Mouse (Mus musculus) CD8-positive naive resting alpha-beta T cell, adult 2 months (primary cell): ENCODE results near the gene Eif4enif1.
A peak's percentile ranks its signal among the peaks of the same experiment; 100 is the strongest.
"Not testable (repeated sequence)": the region's sequence is repeated elsewhere in the genome, so short reads cannot be mapped to it uniquely, and the experiment has no call there.

ENCODE experiments used
- DNase-seq, 2 experiments: peaks; one replicate each; pipeline ENCODE4 v3.0.0; 2022; ENCODE audit warnings: low read depth in 2 of 2, low spot score in 2 of 2

Gene Eif4enif1

GRCm38 (mm10) chr11:3202231-3202701 lies at the start of gene Eif4enif1:
Gene Eif4enif1, plus strand, starts transcription at chr11:3202392.
- DNase-seq = peak; percentile 81 to 86

- peak; percentile 65 to 77 for DNase-seq
Observed at GRCm38 (mm10) chr11:3153666-3154397, 48.4 kb upstream of the Eif4enif1 start.

- DNase-seq = not testable (repeated sequence)
Observed at GRCm38 (mm10) chr11:3156991-3157390, 45.2 kb upstream of the Eif4enif1 start.

- DNase-seq = peak in 1 of 2 experiments; percentile 21
Observed at GRCm38 (mm10) chr11:3157996-3158395, 44.2 kb upstream of the Eif4enif1 start.

GRCm38 (mm10) chr11:3158800-3159199 lies 43.4 kb upstream of the Eif4enif1 start:
- DNase-seq = not testable (repeated sequence)

GRCm38 (mm10) chr11:3161370-3161769 lies 40.8 kb upstream of the Eif4enif1 start:
- DNase-seq = peak; percentile 59 to 69

- DNase-seq = peak; percentile 67 to 77
Observed at GRCm38 (mm10) chr11:3162236-3162897, 39.8 kb upstream of the Eif4enif1 start.

- DNase-seq = peak; percentile 42 to 54
Observed at GRCm38 (mm10) chr11:3163122-3163521, 39.1 kb upstream of the Eif4enif1 start.

- DNase-seq = not testable (repeated sequence)
Observed at GRCm38 (mm10) chr11:3163661-3164060, 38.5 kb upstream of the Eif4enif1 start.

GRCm38 (mm10) chr11:3165210-3165782 lies 36.9 kb upstream of the Eif4enif1 start:
- not testable (repeated sequence) for DNase-seq

- peak; percentile 43 to 49 for DNase-seq
Observed at GRCm38 (mm10) chr11:3166321-3166720, 35.9 kb upstream of the Eif4enif1 start.

GRCm38 (mm10) chr11:3167129-3167528 lies 35.1 kb upstream of the Eif4enif1 start:
- not testable (repeated sequence) for DNase-seq

GRCm38 (mm10) chr11:3167571-3168001 lies 34.6 kb upstream of the Eif4enif1 start:
- DNase-seq = peak; percentile 47 to 58

- DNase-seq = peak in 1 of 2 experiments; percentile 21
Observed at GRCm38 (mm10) chr11:3169042-3169441, 33.1 kb upstream of the Eif4enif1 start.

GRCm38 (mm10) chr11:3171931-3172330 lies 30.3 kb upstream of the Eif4enif1 start:
- peak; percentile 53 to 62 for DNase-seq

- not testable (repeated sequence) for DNase-seq
Observed at GRCm38 (mm10) chr11:3172526-3172925, 29.7 kb upstream of the Eif4enif1 start.

- DNase-seq = peak; percentile 61 to 74
Observed at GRCm38 (mm10) chr11:3173425-3174318, 28.5 kb upstream of the Eif4enif1 start.

GRCm38 (mm10) chr11:3178968-3179725 lies 23.0 kb upstream of the Eif4enif1 start:
- DNase-seq = peak in 1 of 2 experiments; percentile 30

GRCm38 (mm10) chr11:3179726-3180092 lies 22.5 kb upstream of the Eif4enif1 start:
- peak; percentile 36 to 41 for DNase-seq
